Mouse (Mus musculus) cerebellum, adult 11-12 months (tissue): Measurements from ENCODE around the gene Slc26a5.

ENCODE experiments used
- DNase-seq: peaks from one replicate; pipeline ENCODE4 v3.0.0; 2022

Slc26a5 gene

DNA sequence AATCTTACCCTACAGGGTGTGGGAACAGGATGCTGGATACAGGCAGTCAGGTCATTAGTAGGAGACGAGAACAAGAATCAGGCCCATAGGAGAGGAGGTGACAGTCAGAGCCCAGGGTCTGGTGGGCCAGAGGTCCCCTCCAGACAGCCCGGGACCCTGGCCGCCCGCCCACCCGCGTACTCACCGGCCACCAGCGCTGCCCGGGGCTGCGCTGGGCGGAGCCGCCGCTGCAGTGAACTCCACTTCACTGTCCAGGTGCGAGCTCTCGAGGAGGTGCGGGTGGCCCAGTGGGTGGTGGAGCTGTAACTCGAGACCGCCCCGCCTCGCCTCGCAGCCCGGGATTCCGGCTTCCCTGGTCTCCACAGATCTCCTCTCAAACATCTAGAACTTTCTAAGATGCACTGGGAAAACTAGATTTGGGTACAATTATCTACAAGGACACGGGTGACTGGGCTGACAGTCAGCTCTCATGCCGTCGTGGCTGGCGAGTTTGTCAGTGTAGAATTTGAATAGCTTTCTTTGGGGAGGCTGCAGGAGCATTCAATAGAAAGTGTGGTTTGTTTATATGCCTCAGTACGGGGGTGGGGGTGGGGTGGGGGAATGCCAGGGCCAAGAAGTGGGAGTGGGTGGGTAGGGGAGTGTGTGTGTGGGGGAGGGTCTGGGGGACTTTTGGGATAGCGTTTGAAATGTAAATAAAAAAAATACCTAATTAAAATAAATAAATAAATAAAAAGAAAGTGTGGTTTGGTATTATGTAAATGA lies at the start of gene Slc26a5:
Slc26a5 (minus strand) TSS at position 259 of the 762 bp plus-strand sequence.
- peak; percentile 6 for DNase-seq

DNA sequence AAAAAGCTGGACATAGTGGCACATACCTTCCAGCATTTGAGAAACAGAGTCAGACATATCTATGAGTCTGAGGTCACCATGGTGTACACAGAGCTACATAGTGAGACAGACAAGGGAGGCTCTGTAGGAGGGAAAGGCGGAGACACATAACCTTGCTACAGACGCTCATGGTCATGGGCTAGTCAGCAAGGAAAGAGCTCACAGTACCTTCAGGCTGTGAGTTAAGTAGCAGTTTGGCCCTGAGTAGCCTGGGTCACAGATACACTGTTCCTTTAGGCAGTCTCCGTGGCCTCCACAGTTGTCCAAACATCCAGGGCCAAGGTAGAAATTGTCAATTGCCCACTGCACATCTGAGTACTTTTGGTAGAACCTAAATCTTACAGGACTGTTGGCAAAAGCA lies 49.4 kb upstream of the Slc26a5 start:
- no peak for DNase-seq

GRCm38 (mm10) chr5:21912835-21913530 lies 47.6 kb upstream of the Slc26a5 start:
- no peak for DNase-seq

GRCm38 (mm10) chr5:21910726-21911125 lies 45.3 kb upstream of the Slc26a5 start:
- no peak for DNase-seq

DNA sequence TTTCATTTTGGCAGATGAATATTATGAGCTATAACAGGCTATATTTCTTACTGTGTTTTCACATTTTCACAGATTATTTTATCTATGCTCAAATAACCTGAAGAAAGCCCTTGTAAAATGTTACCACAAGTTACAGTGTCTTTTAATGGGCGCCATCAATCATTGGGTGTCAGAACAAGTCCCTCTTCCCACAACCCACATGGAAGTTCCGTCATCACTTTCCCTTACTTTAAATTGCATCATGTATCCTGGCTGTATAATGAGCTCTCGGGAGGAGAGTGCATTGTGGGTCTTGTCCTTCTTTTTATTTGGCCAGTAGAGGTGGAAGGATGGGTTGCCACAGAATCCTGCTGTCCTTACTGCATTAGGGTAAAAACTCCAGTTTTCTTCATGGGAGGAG lies 44.3 kb upstream of the Slc26a5 start:
- DNase-seq: no peak

GRCm38 (mm10) chr5:21901411-21901810 lies 36.0 kb upstream of the Slc26a5 start:
- no peak for DNase-seq

GRCm38 (mm10) chr5:21900891-21901290 lies 35.5 kb upstream of the Slc26a5 start:
- no peak for DNase-seq

DNA sequence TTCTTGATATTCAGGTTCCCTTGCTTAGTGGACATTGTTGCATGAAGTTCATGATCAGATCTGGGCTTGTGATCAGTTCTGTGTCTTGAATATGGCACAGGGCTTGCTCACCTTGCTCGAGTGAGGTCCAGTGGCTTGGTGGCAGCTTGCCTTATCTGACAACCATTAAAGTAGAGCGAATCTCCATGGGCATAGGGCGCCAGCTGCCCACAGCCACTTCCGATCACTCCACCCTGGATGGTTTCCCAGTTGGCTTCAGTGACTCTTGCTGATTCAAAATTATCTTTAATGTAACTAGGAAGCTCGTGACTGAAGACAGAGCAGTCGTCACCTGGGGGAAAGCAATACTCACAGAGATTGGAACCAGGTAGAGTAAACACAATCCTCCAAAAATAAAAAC lies 33.5 kb upstream of the Slc26a5 start:
- DNase-seq: peak; percentile 68

- DNase-seq: no peak
Measured at GRCm38 (mm10) chr5:21896586-21896985, 31.2 kb upstream of the Slc26a5 start.

DNA sequence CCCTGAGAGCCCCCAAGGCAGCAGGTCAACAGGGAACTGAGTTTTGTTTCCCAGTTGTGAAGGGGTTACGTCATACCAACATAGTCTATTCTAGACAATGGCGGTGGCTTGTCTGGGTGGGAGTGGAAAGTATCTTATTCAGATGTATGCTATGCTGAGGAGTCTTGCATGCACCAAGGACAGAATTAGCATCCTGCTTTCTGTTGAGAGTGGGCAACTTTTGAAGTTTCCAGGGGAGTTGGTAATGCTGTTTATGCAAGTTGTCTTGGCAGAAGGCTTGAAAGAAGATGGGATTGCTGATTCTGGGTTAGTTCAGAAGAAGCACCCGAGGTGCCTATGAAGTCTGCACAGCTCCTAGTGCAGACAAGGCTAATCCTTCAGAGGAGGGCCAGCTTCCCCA lies 28.8 kb upstream of the Slc26a5 start:
- DNase-seq: no peak

- DNase-seq: no peak
Measured at GRCm38 (mm10) chr5:21866750-21867149, 1.3 kb upstream of the Slc26a5 start.

- DNase-seq: peak; percentile 16
Measured at GRCm38 (mm10) chr5:21866311-21866712, 908 bp upstream of the Slc26a5 start.

DNA sequence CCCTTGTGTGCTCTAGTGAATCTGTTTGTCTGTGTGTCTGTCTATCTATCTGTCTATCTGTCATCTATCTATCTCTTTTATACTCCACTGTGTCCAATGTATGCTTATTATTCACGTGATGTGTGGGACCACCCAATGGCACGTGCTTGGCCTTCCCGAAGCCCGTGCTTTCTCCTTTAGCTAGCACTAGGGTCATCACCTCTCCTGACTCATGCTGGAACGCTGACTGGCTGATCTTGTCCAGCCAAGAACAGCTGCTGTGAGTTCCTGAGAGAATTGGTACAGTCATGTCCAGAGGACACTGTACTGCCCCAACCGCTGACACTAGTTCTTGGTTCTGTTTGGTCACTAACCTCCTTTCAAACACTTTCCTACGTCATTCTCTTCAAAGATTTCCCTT lies 6.8 kb downstream of the Slc26a5 start:
- DNase-seq: no peak

GRCm38 (mm10) chr5:21851679-21852340 lies 13.6 kb downstream of the Slc26a5 start:
- no peak for DNase-seq

DNA sequence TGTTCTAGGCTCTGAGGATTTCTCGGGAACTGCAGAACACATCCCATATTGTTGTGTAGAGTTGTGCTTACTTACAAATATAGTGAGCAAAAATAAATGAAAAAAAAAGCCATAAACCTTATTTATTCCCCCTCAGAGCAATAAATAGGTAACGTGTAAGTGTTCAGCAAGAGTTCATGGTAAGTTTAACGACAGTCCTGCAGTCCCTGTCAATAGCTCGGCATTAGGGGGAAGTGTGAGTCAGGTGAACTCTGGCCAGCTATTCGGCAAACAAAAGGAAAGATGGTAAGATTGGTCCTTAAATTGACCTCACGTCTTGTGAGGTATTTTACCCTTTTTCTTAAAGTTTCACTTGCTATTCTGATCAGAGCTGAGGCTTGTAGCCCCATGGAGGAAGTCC lies 18.0 kb downstream of the Slc26a5 start:
- DNase-seq: no peak

GRCm38 (mm10) chr5:21846616-21847290 lies 18.7 kb downstream of the Slc26a5 start:
- DNase-seq: no peak

GRCm38 (mm10) chr5:21844676-21845075 lies 20.7 kb downstream of the Slc26a5 start:
- DNase-seq: no peak

GRCm38 (mm10) chr5:21831761-21832160 lies 33.6 kb downstream of the Slc26a5 start:
- no peak for DNase-seq

- no peak for DNase-seq
Measured at GRCm38 (mm10) chr5:21828855-21829254, 36.5 kb downstream of the Slc26a5 start.

- no peak for DNase-seq
Measured at GRCm38 (mm10) chr5:21827643-21828042, 37.8 kb downstream of the Slc26a5 start.

- DNase-seq: no peak
Measured at GRCm38 (mm10) chr5:21826370-21826769, 39.0 kb downstream of the Slc26a5 start.

DNA sequence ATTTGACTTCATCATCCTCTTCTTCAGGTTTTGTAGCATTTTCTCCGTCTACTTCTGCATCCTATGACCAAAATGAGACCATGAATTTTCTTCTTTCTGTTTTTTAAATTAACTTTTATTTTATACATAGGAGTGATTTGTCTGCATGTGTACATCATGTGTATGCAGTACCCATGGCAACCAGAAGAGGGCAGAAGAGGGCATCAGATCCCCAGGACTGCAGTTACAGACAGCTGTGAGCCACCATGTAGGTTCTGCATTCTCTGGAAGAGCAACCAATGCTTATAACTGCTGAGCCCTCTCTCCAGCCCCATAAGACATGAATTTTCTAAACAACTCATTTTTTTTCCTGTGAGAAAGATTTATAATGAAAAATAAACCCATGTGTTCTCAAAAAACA lies 51.4 kb downstream of the Slc26a5 start:
- DNase-seq: no peak

DNA sequence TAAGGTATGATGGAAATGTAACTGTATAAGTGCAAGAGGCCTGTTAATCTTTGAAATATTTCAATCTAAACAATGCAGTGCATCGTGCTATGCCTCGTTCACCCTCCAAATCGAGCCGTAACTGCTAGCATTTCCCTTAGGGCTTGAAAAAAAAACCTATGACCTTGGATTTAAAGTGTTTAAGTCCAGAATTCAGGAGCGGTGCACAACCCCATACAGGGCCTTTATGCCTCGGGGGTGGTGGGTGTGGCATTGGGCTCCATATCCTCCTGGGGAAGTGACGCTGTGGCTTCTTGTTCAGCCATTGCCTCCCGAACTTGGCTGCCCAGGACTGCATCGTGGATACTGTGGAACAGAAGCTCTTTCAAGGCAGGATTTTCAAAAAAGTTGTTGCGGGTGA lies 54.5 kb downstream of the Slc26a5 start:
- DNase-seq: no peak
